Mouse (Mus musculus): Measurements from ENCODE around the gene Kif5c. TPM values are rescaled to one million over a fixed set of nuclear protein-coding genes. Genes with fewer than 3 reads are reported as not detected.

Gene Kif5c
- polyA plus RNA-seq, 1 experiment, result 0.20 TPM

DNA sequence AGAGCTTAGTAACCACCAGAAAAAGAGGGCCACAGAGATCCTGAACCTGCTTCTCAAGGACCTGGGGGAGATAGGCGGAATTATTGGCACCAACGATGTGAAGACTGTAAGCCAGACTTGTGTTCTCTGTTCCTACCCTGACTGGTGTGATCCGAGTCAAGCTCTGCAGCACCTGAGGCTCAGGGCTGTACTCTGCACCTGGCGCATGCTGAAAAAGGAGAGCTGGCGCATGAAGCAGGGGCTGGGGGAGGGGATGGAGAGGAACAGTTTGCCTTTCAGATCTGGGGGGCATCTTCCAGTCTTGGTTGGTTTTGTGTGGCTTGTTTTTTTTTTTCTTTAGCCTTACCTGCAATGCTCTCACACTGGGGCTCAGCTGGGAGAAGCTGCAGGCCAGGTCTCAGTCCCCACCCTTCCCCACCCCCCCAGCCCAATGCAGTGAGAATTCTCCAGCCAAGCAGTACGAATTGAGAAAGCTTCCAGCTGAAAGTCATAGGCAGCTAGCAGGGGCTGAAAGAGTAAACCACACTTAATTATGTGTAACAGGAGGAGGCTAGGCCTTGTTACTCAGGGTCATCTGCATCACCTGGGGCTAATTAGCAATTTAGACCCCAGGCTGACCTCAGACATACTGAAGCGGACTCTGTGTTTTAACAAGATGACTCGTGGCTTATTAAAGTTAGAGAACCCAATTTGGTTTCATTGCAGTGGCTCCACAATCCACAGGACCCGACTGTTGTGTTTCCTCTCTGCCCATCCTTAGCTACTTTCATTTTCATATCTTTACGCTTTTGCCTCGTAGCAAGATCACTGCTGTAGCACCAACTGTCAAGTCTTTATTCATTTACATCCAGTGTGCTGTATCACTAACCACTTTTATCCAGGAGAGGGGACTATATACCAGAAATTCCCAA lies 113.9 kb downstream of the Kif5c start:
- no peak overlapping the region for H3K27ac ChIP-seq (replicated peaks; ENCODE audit: low read depth, low read length)
- H3K4me1 ChIP-seq (ENCODE audit: control insufficient read depth, insufficient read depth, insufficient read length, low read length), result no peaks in the 10 kb centered on the region
- no peak overlapping the region for H3K4me3 ChIP-seq (ENCODE audit: insufficient read depth, low read depth, low read length)

- Histone ChIP-seq H3K27ac (replicated peaks; ENCODE audit: low read depth, low read length) (no peak overlapping the region), H3K4me3 (ENCODE audit: insufficient read depth, low read depth, low read length) (no peak overlapping the region), H3K4me1 (ENCODE audit: control insufficient read depth, insufficient read depth, insufficient read length, low read length) (no peaks in the 10 kb centered on the region)
Observed at GRCm38 (mm10) chr2:49733656-49734008, 114.5 kb downstream of the Kif5c start.

- no peak overlapping the region for H3K27ac ChIP-seq (replicated peaks; ENCODE audit: low read depth, low read length)
- no peak overlapping the region for H3K4me3 ChIP-seq (ENCODE audit: insufficient read depth, low read depth, low read length)
- no peaks in the 10 kb centered on the region for H3K4me1 ChIP-seq (ENCODE audit: control insufficient read depth, insufficient read depth, insufficient read length, low read length)
Observed at GRCm38 (mm10) chr2:49734013-49734780, 115.1 kb downstream of the Kif5c start.

GRCm38 (mm10) chr2:49735386-49735785 lies 116.3 kb downstream of the Kif5c start:
- H3K4me1 ChIP-seq (ENCODE audit: control insufficient read depth, insufficient read depth, insufficient read length, low read length), result no peaks in the 10 kb centered on the region
- H3K27ac ChIP-seq (replicated peaks; ENCODE audit: low read depth, low read length), result no peak overlapping the region
- no peak overlapping the region for H3K4me3 ChIP-seq (ENCODE audit: insufficient read depth, low read depth, low read length)

- H3K4me3 ChIP-seq (ENCODE audit: insufficient read depth, low read depth, low read length), result no peak overlapping the region
- no peak overlapping the region for H3K27ac ChIP-seq (replicated peaks; ENCODE audit: low read depth, low read length)
- H3K4me1 ChIP-seq (ENCODE audit: control insufficient read depth, insufficient read depth, insufficient read length, low read length), result no peaks in the 10 kb centered on the region
Observed at GRCm38 (mm10) chr2:49739046-49739445, 119.9 kb downstream of the Kif5c start.

DNA sequence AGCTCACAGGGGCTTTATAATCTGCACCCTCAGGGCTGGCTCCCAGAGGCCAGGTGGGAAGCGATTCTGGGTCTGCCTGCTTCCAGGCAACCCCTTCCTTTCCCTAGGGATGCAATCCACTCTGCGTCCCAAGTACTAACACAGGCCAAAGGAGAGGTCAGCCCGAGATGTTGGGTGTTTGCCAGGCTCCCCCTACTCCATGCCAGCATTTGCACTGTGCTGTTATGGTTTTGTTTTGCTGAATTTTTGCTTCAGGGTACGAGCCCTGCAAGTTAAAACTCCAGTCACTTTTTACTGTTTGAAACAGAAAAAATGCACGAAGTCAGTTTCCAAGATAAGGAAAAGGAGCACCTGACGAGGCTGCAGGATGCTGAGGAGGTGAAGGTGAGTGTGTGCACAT lies 121.9 kb downstream of the Kif5c start:
- peaks cover 5% of the 10 kb centered on the region for H3K4me1 ChIP-seq (ENCODE audit: control insufficient read depth, insufficient read depth, insufficient read length, low read length)
- no peak overlapping the region for H3K4me3 ChIP-seq (ENCODE audit: insufficient read depth, low read depth, low read length)
- H3K27ac ChIP-seq (replicated peaks; ENCODE audit: low read depth, low read length), result no peak overlapping the region

DNA sequence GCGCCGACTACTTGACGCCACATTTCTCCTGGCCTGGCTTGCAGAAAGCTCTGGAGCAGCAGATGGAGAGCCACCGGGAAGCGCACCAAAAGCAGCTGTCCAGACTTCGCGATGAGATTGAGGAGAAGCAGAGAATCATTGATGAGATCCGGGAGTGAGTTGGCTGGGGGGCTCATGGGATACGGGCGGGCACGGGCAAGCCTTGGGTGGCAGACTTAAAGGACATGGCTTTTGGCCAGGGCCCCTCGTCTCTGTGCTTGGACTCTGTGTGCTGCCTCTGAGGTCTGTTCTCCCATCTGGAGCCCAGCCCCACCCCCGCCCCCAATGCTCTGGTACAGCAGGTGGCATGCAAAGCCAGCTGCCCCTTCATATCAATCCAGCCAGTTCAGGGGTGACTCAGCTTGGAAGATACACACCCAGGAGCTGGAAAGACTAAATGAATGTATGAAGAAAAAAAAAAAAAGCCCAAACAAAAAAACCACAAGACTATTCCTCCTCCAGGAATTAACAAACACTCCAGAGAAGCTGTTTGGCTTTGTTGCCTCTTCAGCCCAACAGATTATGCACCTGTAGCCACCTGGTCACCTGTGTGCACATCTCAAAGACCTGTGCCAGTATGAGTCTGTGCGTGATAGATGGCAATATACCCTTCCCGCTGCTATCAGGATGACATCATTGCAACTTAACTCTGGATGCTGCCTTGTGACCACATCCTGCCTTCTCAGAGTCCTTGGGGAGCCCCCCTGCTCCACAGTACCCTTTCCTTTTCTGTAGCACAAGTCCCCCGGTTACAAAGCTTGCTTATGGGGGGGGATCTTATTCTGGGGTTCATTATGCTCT lies 123.0 kb downstream of the Kif5c start:
- Histone ChIP-seq H3K4me1 (ENCODE audit: control insufficient read depth, insufficient read depth, insufficient read length, low read length) (peaks cover 5% of the 10 kb centered on the region), H3K27ac (replicated peaks; ENCODE audit: low read depth, low read length) (no peak overlapping the region), H3K4me3 (ENCODE audit: insufficient read depth, low read depth, low read length) (no peak overlapping the region)

DNA sequence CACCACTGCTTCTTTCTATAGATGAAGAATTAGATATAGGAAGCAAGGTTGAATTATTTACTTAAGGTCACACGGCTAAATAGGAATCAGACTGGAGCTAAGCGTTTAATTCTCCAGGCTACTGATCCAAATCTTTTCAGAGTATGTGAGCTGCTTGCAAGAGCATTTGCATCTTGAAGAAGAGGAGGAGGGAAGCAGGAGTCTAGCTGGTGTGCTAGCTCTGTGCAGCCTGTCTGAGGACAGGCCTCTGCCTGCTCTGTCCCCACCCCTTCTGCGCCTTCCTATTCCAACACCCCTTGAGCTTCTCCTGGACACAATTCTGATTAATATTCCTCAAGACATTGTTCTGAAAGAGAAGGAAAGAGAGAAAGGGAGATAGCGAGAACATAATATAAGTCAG lies 123.8 kb downstream of the Kif5c start:
- peak overlapping the region; percentile 73; the same call in 1 of the 2 replicates for H3K27ac ChIP-seq (replicated peaks; ENCODE audit: low read depth, low read length)
- peaks cover 5% of the 10 kb centered on the region for H3K4me1 ChIP-seq (ENCODE audit: control insufficient read depth, insufficient read depth, insufficient read length, low read length)

DNA sequence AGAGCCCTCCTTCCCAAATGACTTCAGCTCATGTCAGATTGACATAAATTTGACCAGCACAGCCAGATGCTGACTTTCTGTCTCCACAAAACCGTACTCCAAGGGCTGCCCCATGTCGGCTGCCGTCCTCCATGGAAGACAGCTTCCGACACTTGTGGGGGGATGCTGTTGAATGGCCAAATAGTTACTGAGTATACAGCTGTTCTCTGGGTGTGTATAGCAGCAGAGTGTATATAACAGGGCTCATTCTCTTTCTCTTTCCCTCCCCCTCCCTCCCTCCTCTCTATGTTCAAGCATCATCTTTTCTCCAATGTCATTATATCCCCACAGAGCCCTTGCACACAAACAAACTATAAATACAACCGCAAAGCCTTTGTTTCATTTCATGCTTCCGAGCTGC lies 124.7 kb downstream of the Kif5c start:
- Histone ChIP-seq H3K4me3 (ENCODE audit: insufficient read depth, low read depth, low read length) (peak overlapping the region; percentile 34), H3K27ac (replicated peaks; ENCODE audit: low read depth, low read length) (peak overlapping the region; percentile 74), H3K4me1 (ENCODE audit: control insufficient read depth, insufficient read depth, insufficient read length, low read length) (peaks cover 5% of the 10 kb centered on the region)

More for the DNA sequence above, 123.8 kb downstream of the Kif5c start:
- no peak overlapping the region for H3K4me3 ChIP-seq (ENCODE audit: insufficient read depth, low read depth, low read length)

DNA sequence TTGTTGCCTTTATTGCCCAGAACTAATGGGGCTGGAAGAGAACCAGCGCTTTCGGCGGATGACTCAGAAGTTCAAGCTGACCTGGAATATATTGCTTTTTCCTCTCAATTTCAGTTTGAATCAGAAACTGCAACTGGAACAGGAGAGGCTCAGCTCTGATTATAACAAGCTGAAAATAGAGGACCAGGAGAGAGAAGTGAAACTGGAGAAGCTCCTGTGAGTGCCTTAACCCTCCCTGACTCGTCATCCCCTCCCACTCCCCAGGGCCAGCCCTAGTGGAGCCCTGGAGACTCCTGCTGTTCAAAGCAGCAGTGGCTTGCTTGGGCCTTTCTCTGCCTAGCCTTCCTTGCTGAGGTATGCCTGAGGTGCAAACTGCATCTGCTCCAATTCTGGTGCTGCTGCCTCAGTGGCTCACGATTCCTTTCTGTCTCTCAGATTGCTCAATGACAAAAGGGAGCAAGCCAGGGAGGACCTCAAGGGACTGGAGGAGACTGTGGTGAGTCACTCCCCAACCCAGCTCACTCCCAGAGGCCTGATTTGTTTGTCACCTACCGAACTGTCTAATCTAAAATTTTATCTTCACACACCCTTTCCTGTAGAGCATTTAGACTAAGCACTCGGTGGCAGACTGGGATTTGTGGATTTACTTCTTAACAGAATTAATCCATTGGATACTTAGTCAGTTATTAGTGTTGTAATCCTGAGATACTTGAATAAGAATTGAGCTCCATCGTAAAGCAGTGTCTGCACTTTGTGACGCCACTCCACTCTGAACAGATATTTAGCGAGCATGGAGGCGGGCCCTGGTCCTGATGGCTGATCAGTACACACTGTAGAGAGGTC lies 125.4 kb downstream of the Kif5c start:
- peak overlapping the region; percentile 34 for H3K4me3 ChIP-seq (ENCODE audit: insufficient read depth, low read depth, low read length)
- H3K27ac ChIP-seq (replicated peaks; ENCODE audit: low read depth, low read length), result peak overlapping the region; percentile 74
- H3K4me1 ChIP-seq (ENCODE audit: control insufficient read depth, insufficient read depth, insufficient read length, low read length), result peaks cover 5% of the 10 kb centered on the region

- Histone ChIP-seq H3K4me3 (ENCODE audit: insufficient read depth, low read depth, low read length) (no peak overlapping the region), H3K27ac (replicated peaks; ENCODE audit: low read depth, low read length) (no peak overlapping the region), H3K4me1 (ENCODE audit: control insufficient read depth, insufficient read depth, insufficient read length, low read length) (peaks cover 5% of the 10 kb centered on the region)
Observed at GRCm38 (mm10) chr2:49745094-49745781, 126.1 kb downstream of the Kif5c start.

DNA sequence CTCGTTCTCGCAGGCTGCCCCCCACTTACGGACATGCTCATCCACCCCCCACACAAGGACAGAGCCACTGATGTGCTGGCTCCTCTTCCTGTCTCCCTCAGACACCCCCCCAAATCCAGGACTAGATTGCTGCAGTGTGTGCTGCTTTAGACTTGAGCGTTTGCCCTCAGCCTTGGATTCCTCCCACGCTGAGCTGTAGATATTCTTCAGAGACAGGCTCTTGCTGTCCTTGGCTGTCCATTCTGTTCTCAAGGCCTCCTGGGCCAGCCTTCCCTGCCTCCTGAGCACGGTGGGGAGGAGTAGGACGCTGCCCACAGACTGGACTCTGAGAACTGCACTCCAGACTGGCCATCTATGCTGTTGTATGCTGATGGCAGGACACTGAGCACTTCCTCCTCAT lies 127.8 kb downstream of the Kif5c start:
- Histone ChIP-seq H3K4me3 (ENCODE audit: insufficient read depth, low read depth, low read length) (no peak overlapping the region), H3K4me1 (ENCODE audit: control insufficient read depth, insufficient read depth, insufficient read length, low read length) (peaks cover 5% of the 10 kb centered on the region), H3K27ac (replicated peaks; ENCODE audit: low read depth, low read length) (no peak overlapping the region)

DNA sequence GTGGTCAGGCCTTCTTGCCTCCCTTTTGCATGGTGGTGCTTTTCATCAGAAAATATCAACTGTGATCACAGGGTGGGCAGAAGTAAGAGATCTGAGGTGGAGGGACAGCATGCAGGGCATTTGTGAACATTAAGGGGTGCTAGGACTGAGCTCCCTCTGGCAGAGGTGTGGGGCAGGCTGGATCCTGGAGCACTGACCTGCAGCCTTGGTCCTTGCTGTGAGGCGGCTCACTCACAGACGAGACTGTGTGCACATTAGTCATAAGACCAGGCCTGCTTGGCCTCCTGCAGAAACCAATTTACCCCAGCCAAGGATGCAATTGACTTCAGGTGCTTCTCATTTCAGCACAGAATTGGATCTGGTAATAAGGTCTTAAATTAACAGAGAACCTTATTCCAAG lies 128.6 kb downstream of the Kif5c start:
- H3K4me3 ChIP-seq (ENCODE audit: insufficient read depth, low read depth, low read length), result no peak overlapping the region
- H3K27ac ChIP-seq (replicated peaks; ENCODE audit: low read depth, low read length), result no peak overlapping the region

More for the DNA sequence above, 128.6 kb downstream of the Kif5c start:
- peaks cover 5% of the 10 kb centered on the region for H3K4me1 ChIP-seq (ENCODE audit: control insufficient read depth, insufficient read depth, insufficient read length, low read length)

Measured in brown adipose tissue, adult 24 weeks (tissue).